Mouse (Mus musculus) kidney, postnatal 14 days (tissue): ENCODE measurements around the gene Dirc2.

Source experiments
- DNase-seq: peaks from one replicate; pipeline ENCODE4 v3.0.0; 2022; ENCODE audit warnings: mixed read lengths

The Dirc2 gene

GRCm38 (mm10) chr16:35734038-35734437 is 35.1 kb downstream of the Dirc2 start:
- DNase-seq: peak; percentile 60

GRCm38 (mm10) chr16:35732096-35732495 is 37.1 kb downstream of the Dirc2 start:
- DNase-seq: no peak

GRCm38 (mm10) chr16:35729151-35729738 is 39.9 kb downstream of the Dirc2 start:
- DNase-seq: no peak

GRCm38 (mm10) chr16:35726601-35727000 is 42.6 kb downstream of the Dirc2 start:
- no peak for DNase-seq

GRCm38 (mm10) chr16:35724561-35724960 is 44.6 kb downstream of the Dirc2 start:
- DNase-seq: no peak

- no peak for DNase-seq
Measured at GRCm38 (mm10) chr16:35717761-35718160, 51.4 kb downstream of the Dirc2 start.

- no peak for DNase-seq
Measured at GRCm38 (mm10) chr16:35716257-35716656, 52.9 kb downstream of the Dirc2 start.

- no peak for DNase-seq
Measured at GRCm38 (mm10) chr16:35715771-35716170, 53.4 kb downstream of the Dirc2 start.

- no peak for DNase-seq
Measured at GRCm38 (mm10) chr16:35715350-35715749, 53.8 kb downstream of the Dirc2 start.

GRCm38 (mm10) chr16:35714689-35715088 is 54.5 kb downstream of the Dirc2 start:
- no peak for DNase-seq

GRCm38 (mm10) chr16:35713606-35714005 is 55.5 kb downstream of the Dirc2 start:
- no peak for DNase-seq

GRCm38 (mm10) chr16:35711004-35711403 is 58.2 kb downstream of the Dirc2 start:
- no peak for DNase-seq

- DNase-seq: no peak
Measured at GRCm38 (mm10) chr16:35707004-35707403, 62.2 kb downstream of the Dirc2 start.

GRCm38 (mm10) chr16:35704796-35705195 is 64.4 kb downstream of the Dirc2 start:
- no peak for DNase-seq

- peak; percentile 35 for DNase-seq
Measured at GRCm38 (mm10) chr16:35703763-35704679, 65.1 kb downstream of the Dirc2 start.

- DNase-seq: no peak
Measured at GRCm38 (mm10) chr16:35701823-35702222, 67.3 kb downstream of the Dirc2 start.

GRCm38 (mm10) chr16:35696103-35696502 is 73.1 kb downstream of the Dirc2 start:
- DNase-seq: no peak

GRCm38 (mm10) chr16:35694250-35694846 is 74.8 kb downstream of the Dirc2 start:
- DNase-seq: no peak

GRCm38 (mm10) chr16:35691606-35692005 is 77.5 kb downstream of the Dirc2 start:
- no peak for DNase-seq

GRCm38 (mm10) chr16:35686491-35686890 is 82.7 kb downstream of the Dirc2 start:
- no peak for DNase-seq

GRCm38 (mm10) chr16:35685027-35685426 is 84.1 kb downstream of the Dirc2 start:
- no peak for DNase-seq

- no peak for DNase-seq
Measured at GRCm38 (mm10) chr16:35681327-35682108, 87.6 kb downstream of the Dirc2 start.

GRCm38 (mm10) chr16:35678476-35678875 is 90.7 kb downstream of the Dirc2 start:
- no peak for DNase-seq
